Mouse (Mus musculus) MEL (cell line): ENCODE measurements at regions not wholly inside any gene's neighbourhood (a gene's known extent, or its start where the extent isn't known, plus 50 kb on each side); places are given as distances from the start of the nearest gene placed in this dataset.

Experiments
- CTCF ChIP-seq, 3 experiments: IDR thresholded peaks in 2 of 3; conservative IDR thresholded peaks in 1 of 3; 2 replicates each; pipeline ENCODE4 v1.5.1; 2011 to 2012; ENCODE audit warnings: low read length in 3 of 3, low read depth in 2 of 3, mild to moderate bottlenecking in 2 of 3, improper control_type of control experiment in 1 of 3, inconsistent platforms in 1 of 3, mixed read lengths in 1 of 3, moderate library complexity in 1 of 3; ENCODE audit not compliant: control insufficient read depth in 1 of 3, insufficient read depth in 1 of 3, poor library complexity in 1 of 3, severe bottlenecking in 1 of 3
- GATA1 ChIP-seq: IDR thresholded peaks from 2 replicates; pipeline ENCODE4 v1.6.1; 2011; ENCODE audit warnings: low read depth, low read length, improper control_type of control experiment
- HCFC1 ChIP-seq: IDR thresholded peaks from 2 replicates; pipeline ENCODE4 v1.6.1; 2012; ENCODE audit warnings: low read depth, mild to moderate bottlenecking, inconsistent platforms, low read length, improper control_type of control experiment, moderate library complexity
- POLR2A ChIP-seq, 2 experiments: IDR thresholded peaks; 2 replicates each; pipeline ENCODE4 v1.6.1; 2011 to 2012; ENCODE audit warnings: low read length in 2 of 2, mild to moderate bottlenecking in 2 of 2, control low read depth in 1 of 2, improper control_type of control experiment in 1 of 2, low read depth in 1 of 2, moderate library complexity in 1 of 2; ENCODE audit not compliant: control insufficient read depth in 1 of 2, insufficient read depth in 1 of 2, poor library complexity in 1 of 2
- TAL1 ChIP-seq: IDR thresholded peaks from 2 replicates; pipeline ENCODE4 v1.6.1; 2012; ENCODE audit warnings: mild to moderate bottlenecking, inconsistent platforms, low read length, moderate library complexity, mixed read lengths
- TBP ChIP-seq: IDR thresholded peaks from 2 replicates; pipeline ENCODE4 v1.8.0; 2011; ENCODE audit warnings: low read depth, low read length, improper control_type of control experiment
- UBTF ChIP-seq: IDR thresholded peaks from 2 replicates; pipeline ENCODE4 v1.6.1; 2012; ENCODE audit warnings: low read depth, mild to moderate bottlenecking, inconsistent platforms, low read length, improper control_type of control experiment, moderate library complexity, borderline replicate concordance; ENCODE audit not compliant: insufficient read depth
- USF1 ChIP-seq: IDR thresholded peaks from 2 replicates; pipeline ENCODE4 v1.6.1; 2014; ENCODE audit warnings: low read depth, mild to moderate bottlenecking, inconsistent platforms, low read length, improper control_type of control experiment, moderate library complexity
- ZC3H11A ChIP-seq: IDR thresholded peaks from 2 replicates; pipeline ENCODE4 v1.6.1; 2012; ENCODE audit warnings: low read depth, mild to moderate bottlenecking, inconsistent platforms, low read length, improper control_type of control experiment

DNA sequence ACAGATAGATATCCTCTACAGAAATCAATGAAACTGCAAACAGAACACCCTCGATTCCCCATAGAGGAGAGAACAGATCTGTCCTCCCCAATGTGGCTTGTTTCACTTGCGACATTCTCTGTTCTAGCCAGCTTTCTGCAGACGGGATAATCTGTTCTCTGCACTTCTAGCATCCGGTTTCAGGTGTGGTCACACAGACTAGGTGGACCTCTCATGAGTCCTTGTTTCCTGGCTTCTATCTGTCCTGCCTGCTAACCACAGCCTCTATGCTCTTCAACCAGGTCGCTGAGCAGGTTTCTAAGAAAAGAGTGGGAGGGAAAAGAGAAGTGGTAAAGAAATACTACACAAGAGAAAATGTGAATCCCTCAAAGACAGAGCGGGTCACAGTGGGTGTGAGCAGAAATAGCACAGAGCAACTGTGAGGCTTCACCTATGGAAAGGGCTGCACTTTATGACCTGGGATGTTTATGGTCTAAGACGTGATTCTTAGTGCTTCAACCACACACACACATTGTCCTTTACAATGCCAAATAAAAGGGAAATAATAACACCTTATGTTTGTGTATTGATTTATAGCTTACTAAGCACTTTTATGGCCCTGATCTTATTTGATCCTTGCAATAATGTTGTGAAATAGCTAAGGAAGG, 164.1 kb upstream of the Rpl34 start:
- no peak for TF ChIP-seq HCFC1
- TF ChIP-seq TAL1 = no peak
- TF ChIP-seq CTCF (IDR thresholded peaks at IDR 0.05 in 2 of 3, conservative IDR thresholded peaks at IDR 0.05 in 1 of 3; ENCODE audit: control insufficient read depth in 1 of 3, insufficient read depth in 1 of 3, low read depth in 2 of 3, low read length in 3 of 3, poor library complexity in 1 of 3, severe bottlenecking in 1 of 3) = no peak
- no peak for TF ChIP-seq POLR2A (IDR thresholded peaks at IDR 0.05; ENCODE audit: control insufficient read depth in 1 of 2, insufficient read depth in 1 of 2, low read depth in 1 of 2, low read length in 2 of 2, poor library complexity in 1 of 2)
- TF ChIP-seq TBP = no peak
- TF ChIP-seq GATA1 = no peak
- no peak for TF ChIP-seq UBTF
- TF ChIP-seq ZC3H11A = no peak
- no peak for TF ChIP-seq USF1
